Mouse (Mus musculus): ENCODE data around the gene Rbfox3. TPM values are rescaled to one million over a fixed set of nuclear protein-coding genes. Genes with fewer than 3 reads are reported as not detected.

The Rbfox3 gene
- 1.5 TPM for polyA plus RNA-seq (2014; fragmentation: Illumina TruSeq; extraction: RNeasy Lipid Tissue Mini Kit (QIAGEN cat#74804); ENCODE audit: low read depth, low replicate concordance)

GRCm38 (mm10) chr11:118911307-118912070 is at the start of gene Rbfox3:
Gene Rbfox3 (minus strand): TSS chr11:118911597.

DNA sequence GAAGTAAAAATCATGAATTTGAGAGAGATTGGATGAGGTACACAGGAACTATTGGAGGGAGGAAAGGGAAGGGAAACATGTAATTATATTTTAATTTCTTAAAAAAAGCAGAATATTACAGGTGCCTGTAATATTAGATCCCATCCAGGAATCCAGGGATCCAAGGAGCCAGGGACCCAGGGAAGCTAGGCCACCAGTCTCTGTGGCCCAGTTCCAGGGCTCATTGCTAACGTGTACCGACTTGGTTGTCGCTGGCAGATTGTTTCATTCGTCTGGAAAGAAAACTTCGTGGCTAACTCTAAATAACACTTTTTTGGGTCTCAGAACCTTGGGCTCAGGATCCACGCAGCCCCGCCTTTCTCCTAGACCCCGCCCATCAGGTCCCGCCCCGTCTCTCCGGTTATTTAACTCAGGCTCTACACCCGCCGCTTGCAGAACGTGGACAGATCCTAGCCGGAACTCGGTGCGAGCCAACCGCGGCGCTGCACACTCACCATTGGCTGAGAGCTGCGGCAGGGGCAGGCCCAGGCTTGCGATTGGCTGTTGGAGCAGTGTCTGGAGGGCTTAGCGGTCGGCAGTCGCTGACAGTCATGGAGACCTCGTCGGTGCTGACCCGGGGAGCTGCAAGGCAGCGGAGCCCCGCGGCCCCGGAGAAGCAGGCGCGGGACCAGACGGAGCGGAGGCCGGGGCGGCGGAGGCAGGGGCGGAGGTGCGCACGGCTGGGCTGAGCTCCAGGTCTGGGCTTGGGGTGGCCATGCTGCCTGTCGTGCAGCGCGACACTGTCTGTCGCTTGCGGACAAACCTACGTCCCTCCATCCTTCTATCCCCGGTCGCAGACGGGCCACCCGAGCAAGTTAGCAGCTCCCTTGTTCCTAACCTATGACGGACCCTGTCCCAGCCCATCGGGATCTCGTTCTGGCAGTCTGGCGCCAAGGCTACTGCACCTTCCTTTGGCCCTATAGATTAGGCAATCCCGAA is 434.7 kb downstream of the Rbfox3 start, which contains the start of gene Engase:
Gene Engase, plus strand, starts transcription at position 434 of the 978 bp plus-strand sequence.

Other genes with a start within 250 kb of the Rbfox3 start
- gene Enpp7, start 76.6 kb upstream of the Rbfox3 start, polyA plus RNA-seq (2014; fragmentation: Illumina TruSeq; extraction: RNeasy Lipid Tissue Mini Kit (QIAGEN cat#74804); ENCODE audit: low read depth, low replicate concordance): not detected
- gene Cbx2, start 111.4 kb upstream of the Rbfox3 start, polyA plus RNA-seq (2014; fragmentation: Illumina TruSeq; extraction: RNeasy Lipid Tissue Mini Kit (QIAGEN cat#74804); ENCODE audit: low read depth, low replicate concordance): 0.35 TPM
- 1.6 TPM for gene Cbx8, start 129.4 kb upstream of the Rbfox3 start, polyA plus RNA-seq (2014; fragmentation: Illumina TruSeq; extraction: RNeasy Lipid Tissue Mini Kit (QIAGEN cat#74804); ENCODE audit: low read depth, low replicate concordance)
- 31.7 TPM for gene Cbx4, start 174.6 kb upstream of the Rbfox3 start, polyA plus RNA-seq (2014; fragmentation: Illumina TruSeq; extraction: RNeasy Lipid Tissue Mini Kit (QIAGEN cat#74804); ENCODE audit: low read depth, low replicate concordance)